ENCODE assay signal across 18 mouse cellular contexts in genomic region chr12:70541432-70541831, GRCm38 (mm10).
DNase-seq lines count a peak whose midpoint lies in the region; ATAC-seq and TF ChIP-seq lines count a peak whose summit lies in the region.
"Had no signal": no experiment of that assay in that cellular context is flagged by ENCODE, and none has a peak within 500 bp of the region (broad histone marks: within the 10 kb centered on the region; RNA-seq: fewer than 3 reads in every experiment).

No protein-coding gene starts in this region.

- H3K4me1 ChIP-seq in liver, adult 2 months (ENCODE audit: control insufficient read depth, insufficient read depth, low read length), result no peaks in the 10 kb centered on the region
- H3K4me1 ChIP-seq in liver, embryonic 11.5 days (replicated peaks; ENCODE audit: control insufficient read depth, insufficient read depth, low read length), result no peaks in the 10 kb centered on the region

- H3K4me2 ChIP-seq in liver, embryonic 11.5 days, result no peak overlapping the region
- H3K4me2 ChIP-seq: embryonic facial prominence, embryonic 12.5 days; forebrain, embryonic 13.5 days; forebrain, embryonic 15.5 days had no signal

- no peak for TF ChIP-seq CTCF in liver, adult 2 months (IDR thresholded peaks at IDR 0.05; ENCODE audit: low read depth, low read length)

- H3K27ac ChIP-seq in liver, adult 2 months (replicated peaks; ENCODE audit: insufficient read depth, low read depth, low read length), result no peak overlapping the region
- H3K27ac ChIP-seq in liver, embryonic 11.5 days (ENCODE audit: low read depth, low read length), result no peak overlapping the region
- H3K27ac ChIP-seq: embryonic facial prominence, embryonic 10.5 days; embryonic facial prominence, embryonic 12.5 days; forebrain, embryonic 13.5 days; forebrain, embryonic 15.5 days had no signal

- TF ChIP-seq POLR2A in liver, adult 2 months (IDR thresholded peaks at IDR 0.05; ENCODE audit: extremely low read depth, insufficient read depth, low read length), result no peak

- no peaks in the 10 kb centered on the region for H3K36me3 ChIP-seq in liver, adult 2 months (ENCODE audit: control insufficient read depth, insufficient read depth, low read length)
- H3K36me3 ChIP-seq in liver, embryonic 11.5 days (ENCODE audit: control insufficient read depth, insufficient read depth, low read length), result no peaks in the 10 kb centered on the region
- H3K36me3 ChIP-seq: embryonic facial prominence, embryonic 10.5 days; embryonic facial prominence, embryonic 12.5 days; forebrain, embryonic 15.5 days had no signal

- ATAC-seq in liver, embryonic 11.5 days (replicated peaks; ENCODE audit: low FRiP score), result no peak
- ATAC-seq in frontal cortex, adult (ENCODE audit: low TSS enrichment), result no peak
- ATAC-seq: forebrain, embryonic 13.5 days; forebrain, embryonic 15.5 days; forebrain, postnatal 0 days had no signal

- H3K27me3 ChIP-seq in liver, adult 2 months (ENCODE audit: control insufficient read depth, insufficient read depth, low read length), result 0 out of 2 replicates have a peak, but pooled peaks cover 2% of the 10 kb centered on the region
- no peaks in the 10 kb centered on the region for H3K27me3 ChIP-seq in liver, embryonic 11.5 days (replicated peaks; ENCODE audit: control insufficient read depth, insufficient read depth, low read length)
- H3K27me3 ChIP-seq: embryonic facial prominence, embryonic 12.5 days; forebrain, embryonic 13.5 days; forebrain, embryonic 15.5 days had no signal

- no peak overlapping the region for H3K9ac ChIP-seq in liver, adult 2 months (ENCODE audit: low read depth, low read length)
- no peak overlapping the region for H3K9ac ChIP-seq in liver, embryonic 11.5 days (ENCODE audit: low read depth, low read length)
- H3K9ac ChIP-seq: embryonic facial prominence, embryonic 12.5 days; forebrain, embryonic 13.5 days; forebrain, embryonic 15.5 days; forebrain, postnatal 0 days had no signal

- H3K9me3 ChIP-seq in liver, embryonic 11.5 days (ENCODE audit: control insufficient read depth, low read length), result no peaks in the 10 kb centered on the region
- H3K9me3 ChIP-seq: embryonic facial prominence, embryonic 10.5 days; embryonic facial prominence, embryonic 12.5 days; forebrain, embryonic 13.5 days; forebrain, embryonic 15.5 days had no signal

- H3K79me2 ChIP-seq in liver, adult 2 months (ENCODE audit: control insufficient read depth, insufficient read depth, low read length), result no peaks in the 10 kb centered on the region

- no peak overlapping the region for H3K4me3 ChIP-seq in liver, adult 2 months (ENCODE audit: insufficient read depth, low read depth, low read length)
- H3K4me3 ChIP-seq in liver, embryonic 11.5 days (ENCODE audit: low read depth, low read length), result no peak overlapping the region
- H3K4me3 ChIP-seq: embryonic facial prominence, embryonic 10.5 days; embryonic facial prominence, embryonic 12.5 days; forebrain, embryonic 13.5 days; forebrain, embryonic 15.5 days had no signal

- WGBS in liver, adult 2 months, result 37% methylated on average over 4 of the region's 4 CpGs
- 82% methylated on average over 4 of the region's 4 CpGs for WGBS in liver, embryonic 11.5 days

- peak; percentile 87 for DNase-seq in liver, adult 2 months (ENCODE audit: extremely low read depth, low read depth, low spot score)
- DNase-seq in liver, embryonic 11.5 days (ENCODE audit: low spot score), result no peak
- peak; percentile 79 for DNase-seq in adipocyte (ENCODE audit: low spot score)
- peak; percentile 55 for DNase-seq in skeletal muscle tissue, adult 2 months (ENCODE audit: low read depth, low spot score)
- DNase-seq: adrenal gland, adult 8-10 months; adrenal gland, postnatal 14 days; adrenal gland, postnatal 36 days; cerebellum, adult 11-12 months; cerebellum, adult 2 months; cerebellum, adult 9-10 months; cerebellum, postnatal 10 days; cerebellum, postnatal 25 days; forebrain, postnatal 0 days had no signal
